Mouse (Mus musculus) hindbrain, embryonic 12.5 days (tissue): ENCODE data around the gene Akt1s1. TPM values are rescaled to one million over a fixed set of nuclear protein-coding genes. Genes with fewer than 3 reads are reported as not detected.

ENCODE experiments used
- ATAC-seq: fragments of 200-750 bp; cut with Nextera tagmentation; 2 replicates; pipeline ENCODE4 v1.8.0; 2017; ENCODE audit warnings: moderate TSS enrichment; ENCODE audit not compliant: low FRiP score
- H3K27ac ChIP-seq: fragments of 300-500 bp; sonication (generic); 2 replicates; pipeline ENCODE4 v1.5.1; 2016; ENCODE audit warnings: mild to moderate bottlenecking
- H3K27me3 ChIP-seq: fragments of 300-500 bp; sonication (generic); 2 replicates; pipeline ENCODE4 v1.6.1; 2016; ENCODE audit warnings: mild to moderate bottlenecking
- H3K36me3 ChIP-seq: fragments of 300-500 bp; sonication (generic); 2 replicates; pipeline ENCODE4 v1.6.1; 2016; ENCODE audit warnings: mild to moderate bottlenecking
- H3K4me1 ChIP-seq: fragments of 300-500 bp; sonication (generic); 2 replicates; pipeline ENCODE4 v1.6.1; 2016
- H3K4me2 ChIP-seq: fragments of 300-500 bp; sonication (generic); replicated peaks from 2 replicates; pipeline ENCODE4 v1.6.1; 2016; ENCODE audit warnings: mild to moderate bottlenecking
- H3K4me3 ChIP-seq: fragments of 300-500 bp; sonication (generic); 2 replicates; pipeline ENCODE4 v1.5.1; 2016; ENCODE audit warnings: mild to moderate bottlenecking
- H3K9ac ChIP-seq: fragments of 300-500 bp; sonication (generic); 2 replicates; pipeline ENCODE4 v1.6.1; 2016; ENCODE audit warnings: mild to moderate bottlenecking, moderate library complexity
- H3K9me3 ChIP-seq: fragments of 300-500 bp; sonication (generic); replicated peaks from 2 replicates; pipeline ENCODE4 v1.6.1; 2016; ENCODE audit warnings: mild to moderate bottlenecking
- WGBS: fragments of 180-500 bp; shearing (Covaris S2); methylation state at CpG from one replicate; pipeline ENCODE4 v1.1.7; 2016; 5-methylcytosine and 5-hydroxymethylcytosine counted together
- polyA plus RNA-seq: library from polyadenylated mRNA; unstranded; fragments of >200 nt; fragmentation: Nextera tagmentation; extraction: Ambion mirVana; gene quantifications from 2 replicates; pipeline ENCODE4 v1.2.1, GENCODE M21; 2016

The Akt1s1 gene
- polyA plus RNA-seq, 1 experiment from 2014 or later = 99.3 TPM

GRCm38 (mm10) chr7:44888256-44889105 is 39.7 kb downstream of the Akt1s1 start:
- H3K36me3 ChIP-seq = peaks cover 42% of the 10 kb centered on the region
- H3K4me1 ChIP-seq = peaks cover 23% of the 10 kb centered on the region
- H3K4me3 ChIP-seq = no peak overlapping the region
- H3K27ac ChIP-seq = no peak overlapping the region
- H3K9ac ChIP-seq = no peak overlapping the region
- H3K27me3 ChIP-seq = no peaks in the 10 kb centered on the region
- WGBS = 91% methylated on average over 13 of the region's 13 CpGs
- ATAC-seq = no peak
- no peak overlapping the region for H3K4me2 ChIP-seq
- no peaks in the 10 kb centered on the region for H3K9me3 ChIP-seq

GRCm38 (mm10) chr7:44890180-44890579 is 41.4 kb downstream of the Akt1s1 start:
- no peak for ATAC-seq
- 94% methylated on average over 6 of the region's 7 CpGs for WGBS
- peak overlapping the region; percentile 90; the same call in 1 of the 2 replicates for H3K9ac ChIP-seq
- no peak overlapping the region for H3K27ac ChIP-seq
- peak overlapping the region; percentile 87 for H3K4me3 ChIP-seq
- H3K36me3 ChIP-seq = peaks cover 27% of the 10 kb centered on the region
- H3K4me2 ChIP-seq = peak overlapping the region; percentile 91
- no peaks in the 10 kb centered on the region for H3K9me3 ChIP-seq
- no peaks in the 10 kb centered on the region for H3K27me3 ChIP-seq
- peaks cover 35% of the 10 kb centered on the region for H3K4me1 ChIP-seq

- peaks cover 22% of the 10 kb centered on the region for H3K36me3 ChIP-seq
- peak overlapping the region; percentile 87 for H3K4me3 ChIP-seq
- H3K9ac ChIP-seq = peak overlapping the region; percentile 90
- peak overlapping the region; percentile 91 for H3K4me2 ChIP-seq
- H3K9me3 ChIP-seq = no peaks in the 10 kb centered on the region
- ATAC-seq = no peak
- H3K4me1 ChIP-seq = peaks cover 36% of the 10 kb centered on the region
- no peaks in the 10 kb centered on the region for H3K27me3 ChIP-seq
- no peak overlapping the region for H3K27ac ChIP-seq
- 82% methylated on average over 4 of the region's 4 CpGs for WGBS
Measured at GRCm38 (mm10) chr7:44890737-44891136, 41.9 kb downstream of the Akt1s1 start.

- WGBS = 15% methylated on average over 6 of the region's 6 CpGs
- peak overlapping the region; percentile 87 for H3K4me3 ChIP-seq
- H3K4me2 ChIP-seq = peak overlapping the region; percentile 91
- H3K27me3 ChIP-seq = no peaks in the 10 kb centered on the region
- peak overlapping the region; percentile 93 for H3K27ac ChIP-seq
- ATAC-seq = no peak
- peaks cover 40% of the 10 kb centered on the region for H3K4me1 ChIP-seq
- H3K36me3 ChIP-seq = peaks cover 16% of the 10 kb centered on the region
- H3K9ac ChIP-seq = peak overlapping the region; percentile 90
- no peaks in the 10 kb centered on the region for H3K9me3 ChIP-seq
Measured at GRCm38 (mm10) chr7:44891611-44892010, 42.8 kb downstream of the Akt1s1 start.

- Histone ChIP-seq H3K9me3 (no peaks in the 10 kb centered on the region), H3K27me3 (no peaks in the 10 kb centered on the region), H3K27ac (peak within 1 kb of the TSS; percentile 93), H3K4me1 (peaks cover 48% of the 10 kb centered on the region), H3K4me3 (peak within 1 kb of the TSS; percentile 87), H3K4me2 (peak within 1 kb of the TSS; percentile 91), H3K9ac (peak within 1 kb of the TSS; percentile 90), H3K36me3 (peaks cover 16% of the 10 kb centered on the region)
- WGBS = under 1% methylated on average over 56 of the region's 56 CpGs
- ATAC-seq = peak; percentile 77
Measured at GRCm38 (mm10) chr7:44892276-44892921, 43.6 kb downstream of the Akt1s1 start, which contains the start of gene Med25. Gene Med25 (minus strand): TSS chr7:44892712.

GRCm38 (mm10) chr7:44893197-44893596 is 44.4 kb downstream of the Akt1s1 start:
- H3K9ac ChIP-seq = 0 out of 2 replicates have a peak overlapping the region, but pooled peaks have one; percentile 36
- 15% methylated on average over 8 of the region's 8 CpGs for WGBS
- peak overlapping the region; percentile 7; the same call in 1 of the 2 replicates for H3K4me3 ChIP-seq
- no peaks in the 10 kb centered on the region for H3K9me3 ChIP-seq
- ATAC-seq = no peak
- peak overlapping the region; percentile 91 for H3K4me2 ChIP-seq
- H3K4me1 ChIP-seq = peaks cover 53% of the 10 kb centered on the region
- peak overlapping the region; percentile 84 for H3K27ac ChIP-seq
- H3K27me3 ChIP-seq = no peaks in the 10 kb centered on the region
- H3K36me3 ChIP-seq = peaks cover 15% of the 10 kb centered on the region

GRCm38 (mm10) chr7:44894175-44894574 is 45.4 kb downstream of the Akt1s1 start:
- ATAC-seq = no peak

GRCm38 (mm10) chr7:44895206-44895592 is 46.4 kb downstream of the Akt1s1 start:
- Histone ChIP-seq H3K36me3 (peaks cover 21% of the 10 kb centered on the region), H3K27me3 (0 out of 2 replicates have a peak, but pooled peaks cover 3% of the 10 kb centered on the region), H3K4me2 (peak overlapping the region; percentile 68), H3K9ac (no peak overlapping the region), H3K27ac (peak overlapping the region; percentile 87), H3K9me3 (no peaks in the 10 kb centered on the region), H3K4me1 (peaks cover 57% of the 10 kb centered on the region), H3K4me3 (peak overlapping the region; percentile 44)
- ATAC-seq = no peak
- WGBS = 29% methylated on average over 7 of the region's 7 CpGs

More at GRCm38 (mm10) chr7:44894175-44894574, 45.4 kb downstream of the Akt1s1 start:
- Histone ChIP-seq H3K36me3 (peaks cover 13% of the 10 kb centered on the region), H3K4me1 (peaks cover 60% of the 10 kb centered on the region), H3K27ac (peak overlapping the region; percentile 87; the same call in 1 of the 2 replicates), H3K9ac (no peak overlapping the region), H3K4me3 (no peak overlapping the region), H3K9me3 (no peaks in the 10 kb centered on the region), H3K4me2 (no peak overlapping the region), H3K27me3 (0 out of 2 replicates have a peak, but pooled peaks cover 3% of the 10 kb centered on the region)
- WGBS = 92% methylated on average over 3 of the region's 3 CpGs

- peaks cover 53% of the 10 kb centered on the region for H3K4me1 ChIP-seq
- under 1% methylated on average over 34 of the region's 34 CpGs for WGBS
- peak within 1 kb of the TSS; percentile 68 for H3K4me2 ChIP-seq
- 0 out of 2 replicates have a peak, but pooled peaks cover 3% of the 10 kb centered on the region for H3K27me3 ChIP-seq
- peak; percentile 80 for ATAC-seq
- H3K4me3 ChIP-seq = peak within 1 kb of the TSS; percentile 44
- peaks cover 24% of the 10 kb centered on the region for H3K36me3 ChIP-seq
- no peaks in the 10 kb centered on the region for H3K9me3 ChIP-seq
- H3K9ac ChIP-seq = peak within 1 kb of the TSS; percentile 60
- H3K27ac ChIP-seq = peak within 1 kb of the TSS; percentile 87
Measured at GRCm38 (mm10) chr7:44895593-44896434, 47.0 kb downstream of the Akt1s1 start, which contains the start of gene Fuz. Gene Fuz (plus strand): TSS chr7:44896079.

GRCm38 (mm10) chr7:44896499-44896898 is 47.7 kb downstream of the Akt1s1 start:
- H3K4me3 ChIP-seq = peak overlapping the region; percentile 44
- peak overlapping the region; percentile 60 for H3K9ac ChIP-seq
- peaks cover 52% of the 10 kb centered on the region for H3K4me1 ChIP-seq
- no peak for ATAC-seq
- H3K9me3 ChIP-seq = no peaks in the 10 kb centered on the region
- peaks cover 27% of the 10 kb centered on the region for H3K36me3 ChIP-seq
- H3K27ac ChIP-seq = peak overlapping the region; percentile 87
- peak overlapping the region; percentile 68 for H3K4me2 ChIP-seq
- 32% methylated on average over 10 of the region's 10 CpGs for WGBS
- H3K27me3 ChIP-seq = 0 out of 2 replicates have a peak, but pooled peaks cover 3% of the 10 kb centered on the region

- Histone ChIP-seq H3K27me3 (0 out of 2 replicates have a peak, but pooled peaks cover 3% of the 10 kb centered on the region), H3K36me3 (peaks cover 48% of the 10 kb centered on the region), H3K27ac (peak overlapping the region; percentile 7; the same call in 1 of the 2 replicates), H3K4me2 (no peak overlapping the region; the same call in 1 of the 2 replicates), H3K4me1 (peaks cover 49% of the 10 kb centered on the region), H3K9me3 (no peaks in the 10 kb centered on the region), H3K9ac (no peak overlapping the region), H3K4me3 (0 out of 2 replicates have a peak overlapping the region, but pooled peaks have one; percentile 6)
- no peak for ATAC-seq
- WGBS = 30% methylated on average over 19 of the region's 19 CpGs
Measured at GRCm38 (mm10) chr7:44898607-44899006, 49.8 kb downstream of the Akt1s1 start.
